Mouse (Mus musculus) ES-E14 (cell line): Measurements from ENCODE around the gene Clic6.

ENCODE experiments used
- ZC3H11A ChIP-seq: IDR thresholded peaks from 2 replicates; pipeline ENCODE4 v1.6.1; 2012; ENCODE audit warnings: low read depth, mild to moderate bottlenecking, inconsistent platforms, low read length, borderline replicate concordance
- ZNF384 ChIP-seq: IDR thresholded peaks from 2 replicates; pipeline ENCODE4 v1.6.1; 2012; ENCODE audit warnings: low read depth, low read length, inconsistent platforms

DNA sequence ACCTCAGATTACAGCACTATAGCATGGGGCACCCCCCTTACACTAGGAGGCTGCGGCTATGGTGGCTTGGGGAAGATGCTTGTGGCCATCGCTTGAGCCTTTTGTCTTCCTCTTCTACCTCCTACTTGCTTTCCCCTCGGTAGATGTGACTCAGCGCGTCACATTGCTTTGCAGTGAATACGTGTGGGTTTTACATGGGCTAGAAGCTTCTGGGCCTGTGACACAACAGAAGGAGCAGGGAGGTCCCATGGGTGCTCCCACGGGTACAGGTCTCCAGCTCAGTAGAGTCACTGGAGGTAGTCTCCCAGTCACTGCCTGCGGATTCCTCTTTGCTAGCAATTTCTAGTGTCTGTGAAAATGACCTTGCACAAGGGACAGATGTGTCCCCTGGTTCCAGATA is 39.1 kb downstream of the Clic6 start:
- TF ChIP-seq ZNF384 (no peak), ZC3H11A (no peak)
